Mouse (Mus musculus): ENCODE measurements around the gene 1700047I17Rik2.
"Not testable (repeated sequence)": the region's sequence is repeated elsewhere in the genome, so short reads cannot be mapped to it uniquely, and the experiment has no call there.

1700047I17Rik2 gene

GRCm38 (mm10) chr12:55199306-55199705 lies at the start of gene 1700047I17Rik2:
1700047I17Rik2 (plus strand) TSS chr12:55199592.
- peak; percentile 89 for ATAC-seq (ENCODE audit: insufficient number of reproducible peaks, low FRiP score, low TSS enrichment)

- peak; percentile 97 for ATAC-seq (ENCODE audit: insufficient number of reproducible peaks, low FRiP score, low TSS enrichment)
Observed at GRCm38 (mm10) chr12:55154559-55155448, 44.6 kb upstream of the 1700047I17Rik2 start, which contains the start of gene Srp54b. Srp54b (plus strand) TSS chr12:55155104.

- ATAC-seq (ENCODE audit: insufficient number of reproducible peaks, low FRiP score, low TSS enrichment): not testable (repeated sequence)
Observed at GRCm38 (mm10) chr12:55155449-55155783, 44.0 kb upstream of the 1700047I17Rik2 start.

- not testable (repeated sequence) for ATAC-seq (ENCODE audit: insufficient number of reproducible peaks, low FRiP score, low TSS enrichment)
Observed at GRCm38 (mm10) chr12:55167034-55167557, 32.3 kb upstream of the 1700047I17Rik2 start.

GRCm38 (mm10) chr12:55187686-55188085 lies 11.7 kb upstream of the 1700047I17Rik2 start:
- ATAC-seq (ENCODE audit: insufficient number of reproducible peaks, low FRiP score, low TSS enrichment): not testable (repeated sequence)

GRCm38 (mm10) chr12:55189127-55189526 lies 10.3 kb upstream of the 1700047I17Rik2 start:
- not testable (repeated sequence) for ATAC-seq (ENCODE audit: insufficient number of reproducible peaks, low FRiP score, low TSS enrichment)

- ATAC-seq (ENCODE audit: insufficient number of reproducible peaks, low FRiP score, low TSS enrichment): peak; percentile 56
Observed at GRCm38 (mm10) chr12:55199799-55200198, 407 bp downstream of the 1700047I17Rik2 start.

GRCm38 (mm10) chr12:55212944-55213343 lies 13.6 kb downstream of the 1700047I17Rik2 start:
- ATAC-seq (ENCODE audit: insufficient number of reproducible peaks, low FRiP score, low TSS enrichment): not testable (repeated sequence)

GRCm38 (mm10) chr12:55229626-55230519 lies 30.5 kb downstream of the 1700047I17Rik2 start, which contains the start of gene Srp54c:
Srp54c (plus strand) TSS chr12:55230168.
- peak; percentile 98 for ATAC-seq (ENCODE audit: insufficient number of reproducible peaks, low FRiP score, low TSS enrichment)

GRCm38 (mm10) chr12:55230520-55230861 lies 31.1 kb downstream of the 1700047I17Rik2 start:
- ATAC-seq (ENCODE audit: insufficient number of reproducible peaks, low FRiP score, low TSS enrichment): not testable (repeated sequence)

GRCm38 (mm10) chr12:55242243-55242642 lies 42.9 kb downstream of the 1700047I17Rik2 start:
- not testable (repeated sequence) for ATAC-seq (ENCODE audit: insufficient number of reproducible peaks, low FRiP score, low TSS enrichment)

- not testable (repeated sequence) for ATAC-seq (ENCODE audit: insufficient number of reproducible peaks, low FRiP score, low TSS enrichment)
Observed at GRCm38 (mm10) chr12:55261950-55262349, 62.6 kb downstream of the 1700047I17Rik2 start.

- ATAC-seq (ENCODE audit: insufficient number of reproducible peaks, low FRiP score, low TSS enrichment): not testable (repeated sequence)
Observed at GRCm38 (mm10) chr12:55263385-55263784, 64.0 kb downstream of the 1700047I17Rik2 start.
